Mouse (Mus musculus): ENCODE data around the gene Bpifb1. TPM values are rescaled to one million over a fixed set of nuclear protein-coding genes. Genes with fewer than 3 reads are reported as not detected.
"Not testable (repeated sequence)": the region's sequence is repeated elsewhere in the genome, so short reads cannot be mapped to it uniquely, and the experiment has no call there.

Bpifb1 gene
- polyA plus RNA-seq, 1 experiment from 2014 or later, result 1.0 TPM

DNA sequence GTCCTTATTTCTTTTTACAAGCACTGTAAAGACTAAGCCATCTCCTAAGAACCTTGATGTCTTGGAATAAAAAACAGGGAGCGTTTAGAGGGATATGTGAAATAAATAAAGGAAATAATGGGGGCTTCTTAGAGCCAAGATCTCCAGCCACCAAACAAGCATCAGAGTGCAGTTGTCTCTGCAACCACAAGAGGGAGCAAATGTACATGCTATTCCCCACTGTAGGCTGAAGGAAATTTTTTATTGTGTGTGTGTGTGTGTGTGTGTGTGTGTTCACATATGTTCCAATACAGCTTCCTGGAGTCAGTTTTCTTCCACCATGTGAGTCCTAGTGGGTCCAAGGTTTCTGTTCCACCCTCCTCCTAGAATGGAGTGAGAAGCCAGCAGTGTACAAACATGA, 17.3 kb upstream of the Bpifb1 start:
- H3K4me1 ChIP-seq (ENCODE audit: control insufficient read depth, insufficient read depth, low read length), result no peaks in the 10 kb centered on the region
- H3K4me2 ChIP-seq (ENCODE audit: low read length), result no peak overlapping the region
- no peaks in the 10 kb centered on the region for H3K27me3 ChIP-seq (ENCODE audit: control insufficient read depth, insufficient read depth, low read depth, low read length)
- H3K9ac ChIP-seq (ENCODE audit: low read depth, low read length), result no peak overlapping the region
- no peaks in the 10 kb centered on the region for H3K9me3 ChIP-seq (replicated peaks; ENCODE audit: control insufficient read depth, low read length, poor library complexity, severe bottlenecking)
- no peaks in the 10 kb centered on the region for H3K36me3 ChIP-seq (ENCODE audit: control insufficient read depth, insufficient read depth, low read length)
- 36% methylated on average over 1 of the region's 1 CpGs for WGBS
- H3K27ac ChIP-seq (ENCODE audit: low read length), result no peak overlapping the region
- no peak for ATAC-seq
- H3K4me3 ChIP-seq (ENCODE audit: low read depth, low read length), result no peak overlapping the region

DNA sequence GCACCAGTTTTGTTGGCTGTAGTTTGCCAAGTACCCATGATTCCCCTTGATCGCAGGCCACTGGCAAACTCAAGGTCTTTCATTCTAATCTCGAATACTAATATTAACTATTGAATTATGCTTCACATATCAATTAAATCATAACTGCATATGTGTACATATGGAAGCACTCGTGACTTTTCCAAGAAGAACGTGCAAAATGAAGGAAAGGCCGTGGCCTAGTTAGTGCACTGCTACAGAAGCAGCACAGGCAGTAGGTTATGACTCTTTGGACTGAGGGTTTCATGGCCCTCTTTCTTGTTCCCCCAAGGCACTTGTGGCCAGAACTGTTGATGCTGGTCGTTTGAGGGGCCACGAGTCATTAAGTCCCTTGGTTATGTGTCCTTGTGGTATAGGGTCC, 8.7 kb upstream of the Bpifb1 start:
- H3K36me3 ChIP-seq (ENCODE audit: control insufficient read depth, insufficient read depth, low read length); H3K27ac ChIP-seq (ENCODE audit: low read length); H3K9ac ChIP-seq (ENCODE audit: low read depth, low read length); H3K27me3 ChIP-seq (ENCODE audit: control insufficient read depth, insufficient read depth, low read depth, low read length); H3K4me2 ChIP-seq (ENCODE audit: low read length); H3K4me3 ChIP-seq (ENCODE audit: low read depth, low read length); H3K9me3 ChIP-seq (replicated peaks; ENCODE audit: control insufficient read depth, low read length, poor library complexity, severe bottlenecking); H3K4me1 ChIP-seq (ENCODE audit: control insufficient read depth, insufficient read depth, low read length); ATAC-seq: not testable (repeated sequence)
- 89% methylated on average over 7 of the region's 7 CpGs for WGBS

DNA sequence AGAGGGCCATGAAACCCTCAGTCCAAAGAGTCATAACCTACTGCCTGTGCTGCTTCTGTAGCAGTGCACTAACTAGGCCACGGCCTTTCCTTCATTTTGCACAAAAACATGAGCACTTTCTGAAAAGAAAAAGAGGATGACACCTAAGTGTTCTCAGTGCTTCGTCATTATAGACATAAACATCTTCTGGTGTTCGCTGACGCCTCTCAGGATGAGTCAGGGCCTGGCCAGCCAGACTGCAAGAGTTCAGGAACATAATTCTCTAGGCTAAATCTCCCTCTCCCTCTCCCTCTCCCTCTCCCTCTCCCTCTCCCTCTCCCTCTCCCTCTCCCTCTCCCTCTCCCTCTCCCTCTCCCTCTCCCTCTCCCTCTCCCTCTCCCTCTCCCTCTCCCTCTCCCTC, 7.6 kb upstream of the Bpifb1 start:
- not testable (repeated sequence) for H3K4me3 ChIP-seq (ENCODE audit: low read depth, low read length); H3K4me2 ChIP-seq (ENCODE audit: low read length)
- 86% methylated on average over 4 of the region's 4 CpGs for WGBS

DNA sequence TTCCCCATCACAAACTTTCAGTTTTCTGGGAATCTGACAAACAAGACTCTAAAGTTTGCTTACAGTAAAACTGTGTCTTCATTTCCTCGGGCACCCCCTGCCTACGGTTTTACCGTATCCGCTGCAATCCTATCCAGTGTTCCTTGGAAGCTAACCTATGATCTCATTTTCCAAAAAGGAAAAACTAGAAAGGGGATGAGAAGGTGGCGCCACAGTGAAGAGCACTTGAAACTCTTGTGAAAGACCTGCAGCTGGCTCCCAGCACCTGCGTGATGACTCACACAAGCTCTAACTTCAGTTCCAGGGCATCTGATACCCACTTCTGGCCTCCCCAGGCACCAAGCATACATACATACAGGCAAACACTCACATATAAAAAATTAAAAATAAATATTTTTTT, 5.3 kb upstream of the Bpifb1 start:
- H3K27ac ChIP-seq (ENCODE audit: low read length), result no peak overlapping the region
- ATAC-seq, result no peak
- H3K36me3 ChIP-seq (ENCODE audit: control insufficient read depth, insufficient read depth, low read length), result no peaks in the 10 kb centered on the region
- no peak overlapping the region for H3K9ac ChIP-seq (ENCODE audit: low read depth, low read length)
- no peaks in the 10 kb centered on the region for H3K9me3 ChIP-seq (replicated peaks; ENCODE audit: control insufficient read depth, low read length, poor library complexity, severe bottlenecking)
- H3K4me3 ChIP-seq (ENCODE audit: low read depth, low read length), result no peak overlapping the region
- H3K4me2 ChIP-seq (ENCODE audit: low read length), result no peak overlapping the region
- WGBS, result 91% methylated on average over 6 of the region's 6 CpGs
- H3K4me1 ChIP-seq (ENCODE audit: control insufficient read depth, insufficient read depth, low read length), result no peaks in the 10 kb centered on the region
- H3K27me3 ChIP-seq (ENCODE audit: control insufficient read depth, insufficient read depth, low read depth, low read length), result no peaks in the 10 kb centered on the region

More for the DNA sequence above, 7.6 kb upstream of the Bpifb1 start:
- H3K27me3 ChIP-seq (ENCODE audit: control insufficient read depth, insufficient read depth, low read depth, low read length); H3K27ac ChIP-seq (ENCODE audit: low read length); H3K9me3 ChIP-seq (replicated peaks; ENCODE audit: control insufficient read depth, low read length, poor library complexity, severe bottlenecking); H3K9ac ChIP-seq (ENCODE audit: low read depth, low read length); H3K4me1 ChIP-seq (ENCODE audit: control insufficient read depth, insufficient read depth, low read length); H3K36me3 ChIP-seq (ENCODE audit: control insufficient read depth, insufficient read depth, low read length); ATAC-seq: not testable (repeated sequence)

DNA sequence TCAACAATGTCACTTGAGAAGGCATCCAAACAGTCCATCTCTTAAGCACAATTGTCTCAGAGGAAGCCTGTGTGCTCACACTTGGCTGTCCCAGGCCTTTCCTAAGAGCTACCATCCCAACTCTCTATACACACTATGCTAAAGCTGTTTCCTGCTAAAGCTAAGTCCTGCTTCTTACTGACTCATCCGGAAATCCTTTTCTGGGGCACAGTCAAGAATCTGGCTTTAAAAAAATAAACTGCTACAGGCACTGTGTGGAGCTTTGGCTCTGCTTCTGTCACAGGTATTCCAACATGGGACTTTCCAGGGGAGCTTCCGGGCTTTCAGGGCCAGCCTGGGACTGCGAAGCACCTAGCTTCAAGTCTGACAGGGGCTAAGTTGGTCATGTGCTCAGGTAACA, 4.9 kb upstream of the Bpifb1 start:
- WGBS, result 92% methylated on average over 3 of the region's 3 CpGs
- ATAC-seq, result no peak
- Histone ChIP-seq H3K4me1 (ENCODE audit: control insufficient read depth, insufficient read depth, low read length) (no peaks in the 10 kb centered on the region), H3K9ac (ENCODE audit: low read depth, low read length) (no peak overlapping the region), H3K9me3 (replicated peaks; ENCODE audit: control insufficient read depth, low read length, poor library complexity, severe bottlenecking) (no peaks in the 10 kb centered on the region), H3K4me2 (ENCODE audit: low read length) (no peak overlapping the region), H3K27me3 (ENCODE audit: control insufficient read depth, insufficient read depth, low read depth, low read length) (no peaks in the 10 kb centered on the region), H3K27ac (ENCODE audit: low read length) (no peak overlapping the region), H3K36me3 (ENCODE audit: control insufficient read depth, insufficient read depth, low read length) (no peaks in the 10 kb centered on the region), H3K4me3 (ENCODE audit: low read depth, low read length) (no peak overlapping the region)

DNA sequence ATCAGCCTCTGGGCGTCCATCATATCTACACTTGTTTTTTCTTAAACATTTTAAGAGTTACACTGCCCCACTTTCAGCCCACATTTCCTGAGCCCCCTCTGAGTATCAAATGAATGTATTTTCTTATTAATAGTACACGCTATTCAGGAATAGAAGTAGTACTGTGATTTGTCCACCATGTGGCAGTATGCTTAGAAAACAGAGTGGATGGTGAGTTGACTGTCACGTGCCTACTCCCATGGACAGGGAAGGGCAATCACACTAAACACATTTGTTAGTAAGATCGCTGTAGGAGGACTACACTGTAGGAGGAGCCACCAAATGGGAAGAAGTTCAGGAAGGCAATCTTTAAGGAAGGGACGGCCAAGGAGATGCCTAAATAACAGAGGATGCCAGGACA, 3.1 kb upstream of the Bpifb1 start:
- H3K4me2 ChIP-seq (ENCODE audit: low read length), result no peak overlapping the region
- no peak for ATAC-seq
- no peaks in the 10 kb centered on the region for H3K4me1 ChIP-seq (ENCODE audit: control insufficient read depth, insufficient read depth, low read length)
- H3K4me3 ChIP-seq (ENCODE audit: low read depth, low read length), result no peak overlapping the region
- no peak overlapping the region for H3K9ac ChIP-seq (ENCODE audit: low read depth, low read length)
- no peaks in the 10 kb centered on the region for H3K27me3 ChIP-seq (ENCODE audit: control insufficient read depth, insufficient read depth, low read depth, low read length)
- 46% methylated on average over 5 of the region's 5 CpGs for WGBS
- no peaks in the 10 kb centered on the region for H3K9me3 ChIP-seq (replicated peaks; ENCODE audit: control insufficient read depth, low read length, poor library complexity, severe bottlenecking)
- no peak overlapping the region for H3K27ac ChIP-seq (ENCODE audit: low read length)
- H3K36me3 ChIP-seq (ENCODE audit: control insufficient read depth, insufficient read depth, low read length), result no peaks in the 10 kb centered on the region

DNA sequence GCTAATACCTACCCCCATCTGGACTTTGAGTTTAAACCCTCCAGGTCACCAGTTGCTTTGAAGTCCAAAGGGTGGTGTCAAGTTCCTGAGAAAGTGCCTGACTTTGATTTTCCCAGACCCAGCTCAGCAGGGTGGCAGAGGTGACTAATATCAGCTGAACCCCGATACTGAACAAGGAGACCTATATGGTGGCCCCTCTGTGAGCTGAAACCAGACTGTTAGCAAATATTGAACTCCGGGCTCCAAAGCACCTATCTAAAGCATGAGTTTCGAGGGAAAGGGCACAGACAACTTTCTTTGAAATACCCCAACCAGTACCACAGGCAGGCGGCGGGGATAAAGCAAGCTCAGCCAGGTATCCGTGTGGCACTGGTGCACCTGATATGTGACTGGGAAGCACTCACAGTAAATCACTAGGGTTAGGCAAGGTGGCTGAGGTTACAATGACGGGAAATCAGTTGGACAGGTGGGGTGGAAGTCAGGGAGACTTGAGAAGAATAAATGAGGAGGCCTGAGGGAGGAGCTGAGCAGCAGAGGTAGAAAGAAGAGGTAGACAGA, 662 bp upstream of the Bpifb1 start:
- H3K9ac ChIP-seq (ENCODE audit: low read depth, low read length), result no peak overlapping the region
- WGBS, result 88% methylated on average over 7 of the region's 7 CpGs

DNA sequence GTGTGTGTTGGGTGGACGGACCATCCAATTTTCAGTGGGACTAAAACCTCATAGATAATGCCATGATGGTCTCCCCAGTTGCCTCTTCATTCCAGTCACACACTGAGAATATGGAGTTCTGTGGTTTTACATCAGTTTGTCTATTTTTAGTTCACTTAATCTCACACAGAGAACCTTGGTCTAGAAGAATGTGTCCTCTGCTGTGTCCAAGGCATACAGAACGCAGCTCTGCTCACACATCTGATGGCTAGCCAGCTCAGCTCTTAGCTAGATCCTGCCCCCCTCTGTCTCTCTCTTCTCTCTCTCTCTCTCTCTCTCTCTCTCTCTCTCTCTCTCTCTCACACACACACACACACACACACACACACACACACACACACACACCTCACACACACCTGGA, 1.5 kb downstream of the Bpifb1 start:
- H3K9me3 ChIP-seq (replicated peaks; ENCODE audit: control insufficient read depth, low read length, poor library complexity, severe bottlenecking), result no peaks in the 10 kb centered on the region
- no peaks in the 10 kb centered on the region for H3K36me3 ChIP-seq (ENCODE audit: control insufficient read depth, insufficient read depth, low read length)
- no peak for ATAC-seq
- 81% methylated on average over 2 of the region's 2 CpGs for WGBS
- no peaks in the 10 kb centered on the region for H3K27me3 ChIP-seq (ENCODE audit: control insufficient read depth, insufficient read depth, low read depth, low read length)
- no peak overlapping the region for H3K4me3 ChIP-seq (ENCODE audit: low read depth, low read length)
- H3K9ac ChIP-seq (ENCODE audit: low read depth, low read length), result no peak overlapping the region
- no peak overlapping the region for H3K4me2 ChIP-seq (ENCODE audit: low read length)
- H3K4me1 ChIP-seq (ENCODE audit: control insufficient read depth, insufficient read depth, low read length), result no peaks in the 10 kb centered on the region
- H3K27ac ChIP-seq (ENCODE audit: low read length), result no peak overlapping the region

More for the DNA sequence above, 662 bp upstream of the Bpifb1 start:
- H3K9me3 ChIP-seq (replicated peaks; ENCODE audit: control insufficient read depth, low read length, poor library complexity, severe bottlenecking), result no peaks in the 10 kb centered on the region
- no peaks in the 10 kb centered on the region for H3K36me3 ChIP-seq (ENCODE audit: control insufficient read depth, insufficient read depth, low read length)
- no peak for ATAC-seq
- no peaks in the 10 kb centered on the region for H3K4me1 ChIP-seq (ENCODE audit: control insufficient read depth, insufficient read depth, low read length)
- H3K4me3 ChIP-seq (ENCODE audit: low read depth, low read length), result no peak overlapping the region
- H3K27ac ChIP-seq (ENCODE audit: low read length), result no peak overlapping the region
- no peaks in the 10 kb centered on the region for H3K27me3 ChIP-seq (ENCODE audit: control insufficient read depth, insufficient read depth, low read depth, low read length)
- no peak overlapping the region for H3K4me2 ChIP-seq (ENCODE audit: low read length)

DNA sequence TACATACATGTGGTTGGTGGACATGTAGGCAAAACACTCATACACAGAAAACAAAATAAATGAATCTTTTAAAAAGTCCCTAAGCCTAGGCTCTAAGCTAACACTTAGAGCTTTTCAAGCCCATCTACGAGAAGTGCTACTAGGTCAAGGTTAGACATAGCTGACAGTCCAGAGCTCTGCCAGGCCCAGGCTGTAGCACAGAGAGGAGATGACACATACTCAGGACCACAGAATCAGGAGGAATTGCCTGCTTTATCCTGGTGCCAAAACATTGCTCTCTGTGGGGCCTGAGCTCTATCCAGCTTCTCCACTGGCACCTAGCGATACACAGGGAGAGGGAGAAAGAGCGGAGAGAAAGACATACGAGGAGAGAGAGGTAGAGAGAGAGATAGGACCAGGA, 2.5 kb downstream of the Bpifb1 start:
- no peaks in the 10 kb centered on the region for H3K36me3 ChIP-seq (ENCODE audit: control insufficient read depth, insufficient read depth, low read length)
- H3K9me3 ChIP-seq (replicated peaks; ENCODE audit: control insufficient read depth, low read length, poor library complexity, severe bottlenecking), result no peaks in the 10 kb centered on the region
- WGBS, result 87% methylated on average over 4 of the region's 4 CpGs
- H3K9ac ChIP-seq (ENCODE audit: low read depth, low read length), result no peak overlapping the region
- no peaks in the 10 kb centered on the region for H3K27me3 ChIP-seq (ENCODE audit: control insufficient read depth, insufficient read depth, low read depth, low read length)
- H3K4me2 ChIP-seq (ENCODE audit: low read length), result no peak overlapping the region
- H3K4me1 ChIP-seq (ENCODE audit: control insufficient read depth, insufficient read depth, low read length), result no peaks in the 10 kb centered on the region
- H3K27ac ChIP-seq (ENCODE audit: low read length), result no peak overlapping the region
- no peak overlapping the region for H3K4me3 ChIP-seq (ENCODE audit: low read depth, low read length)
- no peak for ATAC-seq

Data from midbrain, embryonic 16.5 days (tissue).